Mouse (Mus musculus) small intestine, adult 2 months (tissue): ENCODE measurements around the gene T. TPM values are rescaled to one million over a fixed set of nuclear protein-coding genes. Genes with fewer than 3 reads are reported as not detected.

Experiments used
- H3K27ac ChIP-seq: fragments of 200-500 bp; 2 replicates; pipeline ENCODE4 v1.5.1; 2012; ENCODE audit warnings: low read depth, low read length, control low read depth, inconsistent platforms; ENCODE audit not compliant: insufficient read depth
- H3K27me3 ChIP-seq: fragments of 200-500 bp; 2 replicates; pipeline ENCODE4 v1.6.1; 2012; ENCODE audit warnings: mild to moderate bottlenecking, moderate library complexity, low read length, inconsistent platforms; ENCODE audit not compliant: control insufficient read depth, insufficient read depth
- H3K36me3 ChIP-seq: fragments of 200-500 bp; 2 replicates; pipeline ENCODE4 v1.6.1; 2012; ENCODE audit warnings: mild to moderate bottlenecking, low read length, control low read depth, inconsistent platforms; ENCODE audit not compliant: control insufficient read depth, insufficient read depth
- H3K4me1 ChIP-seq: fragments of 200-500 bp; 2 replicates; pipeline ENCODE4 v1.6.1; 2012; ENCODE audit warnings: low read length, inconsistent platforms, mixed read lengths; ENCODE audit not compliant: control insufficient read depth, insufficient read depth, insufficient read length
- H3K4me3 ChIP-seq: fragments of 200-500 bp; 2 replicates; pipeline ENCODE4 v1.5.1; 2012; ENCODE audit warnings: low read depth, mild to moderate bottlenecking, control low read depth, inconsistent platforms, low read length, moderate library complexity
- CTCF ChIP-seq: fragments of 200-500 bp; IDR thresholded peaks from 2 replicates; pipeline ENCODE4 v1.5.1; 2012; ENCODE audit warnings: low read depth, mild to moderate bottlenecking, control low read depth, inconsistent platforms, low read length, moderate library complexity, mixed read lengths; ENCODE audit not compliant: insufficient replicate concordance, insufficient read length; ENCODE audit errors: extremely low read depth
- POLR2A ChIP-seq: fragments of 200-500 bp; IDR thresholded peaks from 2 replicates; pipeline ENCODE4 v1.6.1; 2012; ENCODE audit warnings: low read depth, mild to moderate bottlenecking, control low read depth, inconsistent platforms, low read length, moderate library complexity
- WGBS: fragments of 180-500 bp; shearing (Covaris S2); methylation state at CpG from one replicate; pipeline ENCODE4 v1.1.7; 2018; 5-methylcytosine and 5-hydroxymethylcytosine counted together
- polyA plus RNA-seq: library from polyadenylated mRNA; depleted of rRNA; stranded (reverse); fragments of >200 nt; gene quantifications from 2 replicates; pipeline ENCODE4 v1.2.3, GENCODE M21; 2012

T gene
- polyA plus RNA-seq, 1 experiment = not detected

DNA sequence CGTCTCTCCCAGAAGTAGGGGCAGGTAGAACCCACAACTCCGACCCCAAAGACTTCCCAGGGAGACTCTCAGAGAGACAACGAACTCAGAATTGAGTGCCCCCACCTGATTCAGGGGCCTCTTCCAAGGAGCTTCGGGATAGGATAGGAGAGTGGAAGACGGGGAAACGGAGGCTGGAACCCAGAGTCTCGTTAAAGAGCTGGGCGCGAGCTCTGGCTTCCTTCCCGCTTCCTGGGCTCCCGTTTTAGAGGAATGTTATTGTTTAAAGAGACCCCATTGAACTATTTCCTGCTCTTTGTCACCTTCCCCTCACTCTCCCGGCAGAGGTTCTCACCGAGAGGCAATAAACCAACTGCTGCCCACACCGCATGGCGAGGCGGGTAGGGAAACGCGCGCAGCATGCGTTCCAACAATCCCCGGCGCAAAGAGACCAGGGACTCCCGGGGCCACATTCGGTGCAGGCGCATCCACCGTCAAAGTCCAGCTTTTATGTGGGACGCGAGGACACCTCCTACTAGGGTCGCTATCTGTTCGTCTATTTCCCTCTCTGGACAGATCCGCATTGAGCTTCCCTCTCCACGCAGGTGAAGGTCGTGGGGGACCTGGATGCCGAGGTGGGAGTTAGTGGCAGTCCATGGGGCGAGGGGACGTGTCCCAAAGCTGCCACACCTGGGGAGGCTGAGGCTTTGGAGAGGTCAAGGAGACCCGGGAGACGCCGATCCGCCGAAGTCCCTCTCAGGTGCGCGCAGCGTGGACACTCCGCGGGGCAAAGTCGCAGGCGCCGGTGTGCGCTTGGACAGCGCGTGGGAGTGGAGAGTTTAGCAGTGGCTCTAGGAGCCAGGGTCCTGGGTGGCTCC is 874 bp upstream of the T start:
- no peaks in the 10 kb centered on the region for H3K4me1 ChIP-seq
- 3% methylated on average over 52 of the region's 52 CpGs for WGBS
- peaks cover 34% of the 10 kb centered on the region for H3K27me3 ChIP-seq
- no peak overlapping the region for H3K27ac ChIP-seq
- no peak overlapping the region for H3K4me3 ChIP-seq
- H3K36me3 ChIP-seq = no peaks in the 10 kb centered on the region
- no peak for TF ChIP-seq CTCF
- TF ChIP-seq POLR2A = no peak

GRCm38 (mm10) chr17:8436184-8436583 is 2.0 kb downstream of the T start:
- Histone ChIP-seq H3K4me1 (no peaks in the 10 kb centered on the region), H3K36me3 (no peaks in the 10 kb centered on the region), H3K27ac (no peak overlapping the region), H3K27me3 (peaks cover 34% of the 10 kb centered on the region), H3K4me3 (no peak overlapping the region)
- no peak for TF ChIP-seq CTCF
- no peak for TF ChIP-seq POLR2A
- 56% methylated on average over 7 of the region's 7 CpGs for WGBS

DNA sequence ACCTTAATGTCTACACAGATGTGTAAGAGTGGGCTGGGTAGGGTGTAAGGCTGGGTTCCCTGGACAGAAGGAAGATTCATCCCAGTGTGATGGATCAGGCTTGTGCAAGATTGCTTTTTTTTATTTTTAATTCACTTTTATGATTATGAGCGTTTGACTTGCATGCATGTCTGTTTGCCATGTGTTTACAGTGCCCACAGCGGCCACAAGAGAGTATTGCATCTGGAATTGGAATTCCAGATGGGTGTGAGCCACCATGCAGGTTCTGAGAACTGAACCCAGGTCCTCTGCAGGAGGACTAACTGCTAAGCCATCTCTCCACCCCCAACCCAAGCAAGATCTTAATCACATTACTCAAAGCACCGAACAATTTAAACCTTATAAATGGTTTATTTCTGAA is 9.8 kb downstream of the T start:
- Histone ChIP-seq H3K27ac (no peak overlapping the region), H3K4me1 (no peaks in the 10 kb centered on the region), H3K27me3 (no peaks in the 10 kb centered on the region), H3K36me3 (no peaks in the 10 kb centered on the region), H3K4me3 (no peak overlapping the region)
- 51% methylated on average over 3 of the region's 3 CpGs for WGBS
- TF ChIP-seq CTCF (no peak), POLR2A (no peak)

DNA sequence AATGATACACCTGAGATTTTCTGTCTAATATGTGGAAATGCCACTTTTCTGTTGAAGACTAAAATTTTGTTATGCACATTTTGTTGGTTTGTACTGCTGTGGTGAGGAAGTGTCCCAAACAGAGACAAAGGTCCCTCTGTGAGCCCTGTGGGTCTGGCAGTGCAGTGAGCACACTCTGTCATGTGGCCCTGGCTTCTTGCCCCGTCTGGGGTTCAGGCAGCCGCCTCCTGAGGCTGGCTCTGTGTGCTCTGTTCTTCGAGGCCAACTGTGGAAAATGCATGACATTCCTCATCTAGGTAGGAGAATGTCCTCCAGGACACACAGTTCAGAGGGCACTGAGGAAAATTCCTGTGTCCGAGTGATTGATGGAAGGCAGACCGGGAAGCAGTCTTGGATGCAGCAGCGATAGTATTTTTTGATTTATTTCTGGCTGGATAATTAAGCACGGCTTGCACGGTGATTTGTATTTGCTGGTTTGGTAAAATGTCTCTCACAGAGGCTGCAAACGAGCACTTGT is 13.5 kb downstream of the T start:
- TF ChIP-seq POLR2A (no peak), CTCF (no peak)
- Histone ChIP-seq H3K36me3 (no peaks in the 10 kb centered on the region), H3K27ac (no peak overlapping the region), H3K27me3 (no peaks in the 10 kb centered on the region), H3K4me3 (no peak overlapping the region), H3K4me1 (no peaks in the 10 kb centered on the region)
- WGBS = 38% methylated on average over 9 of the region's 9 CpGs

- WGBS = 67% methylated on average over 3 of the region's 3 CpGs
- no peak overlapping the region for H3K4me3 ChIP-seq
- no peak overlapping the region for H3K27ac ChIP-seq
- no peaks in the 10 kb centered on the region for H3K27me3 ChIP-seq
- H3K36me3 ChIP-seq = no peaks in the 10 kb centered on the region
- no peak for TF ChIP-seq CTCF
- TF ChIP-seq POLR2A = no peak
- H3K4me1 ChIP-seq = no peaks in the 10 kb centered on the region
Observed at GRCm38 (mm10) chr17:8448324-8448723, 14.1 kb downstream of the T start.

GRCm38 (mm10) chr17:8455196-8455595 is 21.0 kb downstream of the T start:
- TF ChIP-seq POLR2A (no peak), CTCF (no peak)
- Histone ChIP-seq H3K4me3 (no peak overlapping the region), H3K4me1 (no peaks in the 10 kb centered on the region), H3K36me3 (no peaks in the 10 kb centered on the region), H3K27me3 (no peaks in the 10 kb centered on the region), H3K27ac (no peak overlapping the region)
- 51% methylated on average over 6 of the region's 6 CpGs for WGBS

- Histone ChIP-seq H3K36me3 (no peaks in the 10 kb centered on the region), H3K4me1 (no peaks in the 10 kb centered on the region), H3K27ac (no peak overlapping the region), H3K4me3 (no peak overlapping the region), H3K27me3 (no peaks in the 10 kb centered on the region)
- no peak for TF ChIP-seq POLR2A
- no peak for TF ChIP-seq CTCF
- 55% methylated on average over 7 of the region's 7 CpGs for WGBS
Observed at GRCm38 (mm10) chr17:8455601-8456000, 21.4 kb downstream of the T start.
